Mouse (Mus musculus): ENCODE results near the gene Proser2. TPM values are rescaled to one million over a fixed set of nuclear protein-coding genes. Genes with fewer than 3 reads are reported as not detected.

Gene Proser2
- polyA plus RNA-seq, 1 experiment from 2014 or later = 17.7 TPM

- no peaks in the 10 kb centered on the region for H3K4me1 ChIP-seq (ENCODE audit: control insufficient read depth, insufficient read depth, low read length)
- ATAC-seq (ENCODE audit: insufficient number of reproducible peaks, insufficient read depth, low FRiP score, low read depth) = no peak
- WGBS = 77% methylated on average over 2 of the region's 2 CpGs
- no peaks in the 10 kb centered on the region for H3K27me3 ChIP-seq (ENCODE audit: control insufficient read depth, insufficient read depth, low read length)
- no peak overlapping the region for H3K9ac ChIP-seq (replicated peaks; ENCODE audit: low read depth, low read length)
- no peaks in the 10 kb centered on the region for H3K36me3 ChIP-seq (ENCODE audit: control insufficient read depth, insufficient read depth, low read length)
- no peak overlapping the region for H3K27ac ChIP-seq (ENCODE audit: low read length)
- H3K4me2 ChIP-seq (replicated peaks; ENCODE audit: low read depth, low read length) = no peak overlapping the region
- H3K4me3 ChIP-seq (ENCODE audit: low read depth, low read length) = no peak overlapping the region
- H3K9me3 ChIP-seq (ENCODE audit: control insufficient read depth, low read depth, low read length) = no peaks in the 10 kb centered on the region
Measured at GRCm38 (mm10) chr2:6121091-6121490, 8.9 kb downstream of the Proser2 start.

GRCm38 (mm10) chr2:6118246-6118645 lies 11.8 kb downstream of the Proser2 start:
- Histone ChIP-seq H3K9ac (replicated peaks; ENCODE audit: low read depth, low read length) (no peak overlapping the region), H3K4me3 (ENCODE audit: low read depth, low read length) (no peak overlapping the region), H3K27ac (ENCODE audit: low read length) (no peak overlapping the region), H3K4me1 (ENCODE audit: control insufficient read depth, insufficient read depth, low read length) (no peaks in the 10 kb centered on the region), H3K27me3 (ENCODE audit: control insufficient read depth, insufficient read depth, low read length) (no peaks in the 10 kb centered on the region), H3K9me3 (ENCODE audit: control insufficient read depth, low read depth, low read length) (no peaks in the 10 kb centered on the region), H3K4me2 (replicated peaks; ENCODE audit: low read depth, low read length) (no peak overlapping the region), H3K36me3 (ENCODE audit: control insufficient read depth, insufficient read depth, low read length) (no peaks in the 10 kb centered on the region)
- ATAC-seq (ENCODE audit: insufficient number of reproducible peaks, insufficient read depth, low FRiP score, low read depth) = peak; percentile 84
- WGBS = 60% methylated on average over 10 of the region's 10 CpGs

GRCm38 (mm10) chr2:6113792-6114191 lies 16.2 kb downstream of the Proser2 start:
- Histone ChIP-seq H3K27me3 (ENCODE audit: control insufficient read depth, insufficient read depth, low read length) (no peaks in the 10 kb centered on the region), H3K36me3 (ENCODE audit: control insufficient read depth, insufficient read depth, low read length) (no peaks in the 10 kb centered on the region), H3K27ac (ENCODE audit: low read length) (no peak overlapping the region), H3K9ac (replicated peaks; ENCODE audit: low read depth, low read length) (no peak overlapping the region), H3K9me3 (ENCODE audit: control insufficient read depth, low read depth, low read length) (no peaks in the 10 kb centered on the region), H3K4me2 (replicated peaks; ENCODE audit: low read depth, low read length) (no peak overlapping the region), H3K4me1 (ENCODE audit: control insufficient read depth, insufficient read depth, low read length) (no peaks in the 10 kb centered on the region), H3K4me3 (ENCODE audit: low read depth, low read length) (no peak overlapping the region)
- 88% methylated on average over 12 of the region's 12 CpGs for WGBS
- ATAC-seq (ENCODE audit: insufficient number of reproducible peaks, insufficient read depth, low FRiP score, low read depth) = no peak

GRCm38 (mm10) chr2:6112619-6113018 lies 17.4 kb downstream of the Proser2 start:
- H3K9me3 ChIP-seq (ENCODE audit: control insufficient read depth, low read depth, low read length) = no peaks in the 10 kb centered on the region
- no peak overlapping the region for H3K27ac ChIP-seq (ENCODE audit: low read length)
- H3K4me3 ChIP-seq (ENCODE audit: low read depth, low read length) = no peak overlapping the region
- no peak overlapping the region for H3K4me2 ChIP-seq (replicated peaks; ENCODE audit: low read depth, low read length)
- ATAC-seq (ENCODE audit: insufficient number of reproducible peaks, insufficient read depth, low FRiP score, low read depth) = peak; percentile 56; the same call in 1 of the 2 replicates
- H3K4me1 ChIP-seq (ENCODE audit: control insufficient read depth, insufficient read depth, low read length) = no peaks in the 10 kb centered on the region
- no peaks in the 10 kb centered on the region for H3K27me3 ChIP-seq (ENCODE audit: control insufficient read depth, insufficient read depth, low read length)
- no peak overlapping the region for H3K9ac ChIP-seq (replicated peaks; ENCODE audit: low read depth, low read length)
- WGBS = 70% methylated on average over 4 of the region's 4 CpGs
- no peaks in the 10 kb centered on the region for H3K36me3 ChIP-seq (ENCODE audit: control insufficient read depth, insufficient read depth, low read length)

GRCm38 (mm10) chr2:6105437-6105836 lies 24.6 kb downstream of the Proser2 start:
- Histone ChIP-seq H3K27ac (ENCODE audit: low read length) (no peak overlapping the region), H3K27me3 (ENCODE audit: control insufficient read depth, insufficient read depth, low read length) (no peaks in the 10 kb centered on the region), H3K4me3 (ENCODE audit: low read depth, low read length) (no peak overlapping the region), H3K4me2 (replicated peaks; ENCODE audit: low read depth, low read length) (no peak overlapping the region), H3K36me3 (ENCODE audit: control insufficient read depth, insufficient read depth, low read length) (no peaks in the 10 kb centered on the region), H3K9ac (replicated peaks; ENCODE audit: low read depth, low read length) (no peak overlapping the region), H3K4me1 (ENCODE audit: control insufficient read depth, insufficient read depth, low read length) (peaks cover 5% of the 10 kb centered on the region; the same call in 1 of the 2 replicates), H3K9me3 (ENCODE audit: control insufficient read depth, low read depth, low read length) (no peaks in the 10 kb centered on the region)
- no peak for ATAC-seq (ENCODE audit: insufficient number of reproducible peaks, insufficient read depth, low FRiP score, low read depth)
- WGBS = 88% methylated on average over 2 of the region's 2 CpGs

- no peak; the same call in 1 of the 2 replicates for ATAC-seq (ENCODE audit: insufficient number of reproducible peaks, insufficient read depth, low FRiP score, low read depth)
- 40% methylated on average over 20 of the region's 20 CpGs for WGBS
- Histone ChIP-seq H3K4me1 (ENCODE audit: control insufficient read depth, insufficient read depth, low read length) (peaks cover 14% of the 10 kb centered on the region; the same call in 1 of the 2 replicates), H3K27me3 (ENCODE audit: control insufficient read depth, insufficient read depth, low read length) (no peaks in the 10 kb centered on the region), H3K27ac (ENCODE audit: low read length) (no peak overlapping the region), H3K4me2 (replicated peaks; ENCODE audit: low read depth, low read length) (peak overlapping the region; percentile 77), H3K4me3 (ENCODE audit: low read depth, low read length) (peak overlapping the region; percentile 37), H3K9me3 (ENCODE audit: control insufficient read depth, low read depth, low read length) (no peaks in the 10 kb centered on the region), H3K9ac (replicated peaks; ENCODE audit: low read depth, low read length) (peak overlapping the region; percentile 33; the same call in 1 of the 2 replicates), H3K36me3 (ENCODE audit: control insufficient read depth, insufficient read depth, low read length) (no peaks in the 10 kb centered on the region)
Measured at GRCm38 (mm10) chr2:6100755-6101154, 29.3 kb downstream of the Proser2 start.

GRCm38 (mm10) chr2:6100027-6100749 lies 29.8 kb downstream of the Proser2 start:
- 11% methylated on average over 49 of the region's 51 CpGs for WGBS
- no peaks in the 10 kb centered on the region for H3K36me3 ChIP-seq (ENCODE audit: control insufficient read depth, insufficient read depth, low read length)
- ATAC-seq (ENCODE audit: insufficient number of reproducible peaks, insufficient read depth, low FRiP score, low read depth) = no peak; the same call in 1 of the 2 replicates
- H3K27ac ChIP-seq (ENCODE audit: low read length) = peak overlapping the region; percentile 52
- H3K27me3 ChIP-seq (ENCODE audit: control insufficient read depth, insufficient read depth, low read length) = no peaks in the 10 kb centered on the region
- H3K4me2 ChIP-seq (replicated peaks; ENCODE audit: low read depth, low read length) = peak overlapping the region; percentile 77
- peak overlapping the region; percentile 33; the same call in 1 of the 2 replicates for H3K9ac ChIP-seq (replicated peaks; ENCODE audit: low read depth, low read length)
- no peaks in the 10 kb centered on the region for H3K9me3 ChIP-seq (ENCODE audit: control insufficient read depth, low read depth, low read length)
- H3K4me3 ChIP-seq (ENCODE audit: low read depth, low read length) = peak overlapping the region; percentile 37
- H3K4me1 ChIP-seq (ENCODE audit: control insufficient read depth, insufficient read depth, low read length) = peaks cover 14% of the 10 kb centered on the region; the same call in 1 of the 2 replicates

GRCm38 (mm10) chr2:6099443-6099842 lies 30.6 kb downstream of the Proser2 start:
- 73% methylated on average over 9 of the region's 9 CpGs for WGBS
- ATAC-seq (ENCODE audit: insufficient number of reproducible peaks, insufficient read depth, low FRiP score, low read depth) = no peak

More at GRCm38 (mm10) chr2:6099443-6099842, 30.6 kb downstream of the Proser2 start:
- Histone ChIP-seq H3K4me1 (ENCODE audit: control insufficient read depth, insufficient read depth, low read length) (peaks cover 14% of the 10 kb centered on the region; the same call in 1 of the 2 replicates), H3K27me3 (ENCODE audit: control insufficient read depth, insufficient read depth, low read length) (no peaks in the 10 kb centered on the region), H3K9me3 (ENCODE audit: control insufficient read depth, low read depth, low read length) (no peaks in the 10 kb centered on the region), H3K36me3 (ENCODE audit: control insufficient read depth, insufficient read depth, low read length) (no peaks in the 10 kb centered on the region), H3K27ac (ENCODE audit: low read length) (peak overlapping the region; percentile 68), H3K4me3 (ENCODE audit: low read depth, low read length) (no peak overlapping the region), H3K9ac (replicated peaks; ENCODE audit: low read depth, low read length) (no peak overlapping the region), H3K4me2 (replicated peaks; ENCODE audit: low read depth, low read length) (no peak overlapping the region)

All from stomach, embryonic 14.5 days (tissue).